ENCODE assay signal across 18 mouse cellular contexts in genomic region chr16:20810322-20810721, GRCm38 (mm10).
"Had no signal": no experiment of that assay in that cellular context is flagged by ENCODE, and none has a peak within 500 bp of the region (broad histone marks: within the 10 kb centered on the region; RNA-seq: fewer than 3 reads in every experiment).

No protein-coding gene starts in this region.

- DNase-seq: kidney, adult 18-20 months; kidney, postnatal 10 days; kidney, postnatal 4 days; left cerebral cortex, postnatal 4 days; lung, postnatal 14 days; retina, postnatal 1 day; right cerebral cortex, postnatal 4 days; spleen, adult 18-20 months; thymus, adult 2 months; thymus, postnatal 25 days had no signal

- H3K36me3 ChIP-seq: limb, embryonic 13.5 days; liver, embryonic 15.5 days; lung, embryonic 15.5 days; midbrain, embryonic 15.5 days; neural tube, embryonic 12.5 days had no signal

- H3K4me2 ChIP-seq: limb, embryonic 13.5 days; liver, embryonic 15.5 days; lung, embryonic 15.5 days; midbrain, embryonic 11.5 days; midbrain, embryonic 15.5 days; neural tube, embryonic 12.5 days had no signal

- H3K9ac ChIP-seq: limb, embryonic 13.5 days; liver, embryonic 15.5 days; lung, embryonic 15.5 days; midbrain, embryonic 15.5 days; neural tube, embryonic 12.5 days had no signal

- H3K4me3 ChIP-seq: layer of hippocampus, adult 2 months; limb, embryonic 13.5 days; liver, embryonic 15.5 days; lung, embryonic 15.5 days; midbrain, embryonic 15.5 days; neural tube, embryonic 12.5 days had no signal

- H3K27ac ChIP-seq: layer of hippocampus, adult 2 months; limb, embryonic 13.5 days; liver, embryonic 15.5 days; lung, embryonic 15.5 days; macrophage; midbrain, embryonic 15.5 days; neural tube, embryonic 12.5 days had no signal

- H3K27me3 ChIP-seq: limb, embryonic 13.5 days; liver, embryonic 15.5 days; lung, embryonic 15.5 days; midbrain, embryonic 15.5 days; neural tube, embryonic 12.5 days had no signal

- H3K4me1 ChIP-seq: lung, embryonic 15.5 days; neural tube, embryonic 12.5 days had no signal

- ATAC-seq: midbrain, embryonic 15.5 days had no signal

- H3K9me3 ChIP-seq: limb, embryonic 13.5 days; liver, embryonic 15.5 days; lung, embryonic 15.5 days; midbrain, embryonic 15.5 days; neural tube, embryonic 12.5 days had no signal
